Mouse (Mus musculus): ENCODE data around the gene Dnajc13.

GRCm38 (mm10) chr9:104182328-104182727 lies 80.4 kb downstream of the Dnajc13 start:
- TF ChIP-seq CTCF (IDR thresholded peaks at IDR 0.05; ENCODE audit: low read depth) (no peak), EP300 (optimal IDR thresholded peaks at IDR 0.05) (no peak)
